Mouse (Mus musculus) forebrain, embryonic 11.5 days (tissue): ENCODE results near the gene Gpr35. TPM values are rescaled to one million over a fixed set of nuclear protein-coding genes. Genes with fewer than 3 reads are reported as not detected.

Experiments used
- ATAC-seq: fragments of 200-750 bp; cut with Nextera tagmentation; replicated peaks from 2 replicates; pipeline ENCODE4 v1.8.0; 2017; ENCODE audit warnings: moderate TSS enrichment; ENCODE audit not compliant: low FRiP score
- DNase-seq: peaks from one replicate; pipeline ENCODE4 v3.0.0-alpha.2; 2017; ENCODE audit warnings: low spot score
- H3K27ac ChIP-seq: fragments of 300-500 bp; sonication (generic); 2 replicates; pipeline ENCODE4 v1.5.1; 2014; ENCODE audit warnings: low read depth, low read length
- H3K27me3 ChIP-seq: fragments of 300-500 bp; sonication (generic); 2 replicates; pipeline ENCODE4 v1.6.1; 2014; ENCODE audit warnings: mild to moderate bottlenecking, low read length, mixed read lengths; ENCODE audit not compliant: control insufficient read depth, insufficient read depth
- H3K36me3 ChIP-seq: fragments of 300-500 bp; sonication (generic); 2 replicates; pipeline ENCODE4 v1.6.1; 2014; ENCODE audit warnings: mild to moderate bottlenecking, low read length, moderate library complexity, mixed read lengths; ENCODE audit not compliant: control insufficient read depth, insufficient read depth
- H3K4me1 ChIP-seq: fragments of 300-500 bp; sonication (generic); replicated peaks from 2 replicates; pipeline ENCODE4 v1.6.1; 2014; ENCODE audit warnings: low read length, mixed read lengths; ENCODE audit not compliant: control insufficient read depth, insufficient read depth
- H3K4me2 ChIP-seq: fragments of 300-500 bp; sonication (generic); 2 replicates; pipeline ENCODE4 v1.6.1; 2014; ENCODE audit warnings: low read depth, mild to moderate bottlenecking, low read length, moderate library complexity, mixed read lengths; ENCODE audit not compliant: severe bottlenecking
- H3K4me3 ChIP-seq: fragments of 300-500 bp; sonication (generic); 2 replicates; pipeline ENCODE4 v1.5.1; 2014; ENCODE audit warnings: low read depth, low read length
- H3K9ac ChIP-seq: fragments of 300-500 bp; sonication (generic); 2 replicates; pipeline ENCODE4 v1.6.1; 2014; ENCODE audit warnings: low read length
- H3K9me3 ChIP-seq: fragments of 300-500 bp; sonication (generic); 2 replicates; pipeline ENCODE4 v1.6.1; 2016; ENCODE audit warnings: low read length, mixed read lengths; ENCODE audit not compliant: control insufficient read depth
- WGBS: fragments of 180-500 bp; shearing (Covaris S2); extraction: QIAGEN DNeasy Blood & Tissue Kit; methylation state at CpG from one replicate; pipeline ENCODE4 v1.1.7; 2014; 5-methylcytosine and 5-hydroxymethylcytosine counted together
- polyA plus RNA-seq: library from polyadenylated mRNA; unstranded; fragments of >200 nt; fragmentation: Nextera tagmentation; extraction: Ambion mirVana; gene quantifications from 2 replicates; pipeline ENCODE4 v1.2.1, GENCODE M21; 2014

The Gpr35 gene
- polyA plus RNA-seq, 1 experiment from 2014 or later = 0.16 TPM

DNA sequence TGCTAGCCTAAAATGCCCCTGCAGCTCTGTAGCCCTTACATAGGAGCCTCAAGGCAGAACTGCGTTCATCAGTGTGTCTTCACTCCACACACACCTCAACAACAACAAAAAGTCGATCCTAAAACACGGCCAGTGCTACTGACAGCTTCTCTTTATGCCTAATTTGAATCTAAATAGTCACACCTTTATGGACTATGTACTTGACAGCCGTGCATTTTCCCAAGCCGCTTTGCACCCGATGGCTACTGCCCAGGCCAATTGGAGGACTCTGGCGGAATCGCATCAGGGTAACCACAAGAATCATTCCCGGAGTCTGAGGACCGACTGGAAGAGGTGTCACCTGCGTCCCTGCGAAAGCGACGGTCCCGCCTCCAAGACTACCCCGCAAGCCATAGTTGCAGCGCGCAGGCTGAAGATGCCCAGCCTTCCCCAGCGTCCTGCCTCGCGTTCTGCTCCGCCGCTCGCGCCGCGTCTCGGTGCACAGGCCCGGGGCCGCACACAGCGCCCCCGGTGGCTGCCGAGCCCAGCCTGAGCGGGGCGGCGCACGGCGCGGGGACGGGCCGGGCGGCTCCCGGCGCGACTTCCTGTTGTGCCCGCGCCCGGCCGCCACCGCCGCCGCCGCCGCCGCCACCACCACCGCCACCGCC, 40.3 kb upstream of the Gpr35 start, which contains the start of gene Rnpepl1:
Gene Rnpepl1 (plus strand): TSS at position 545 of the 647 bp plus-strand sequence.
- H3K9me3 ChIP-seq = no peaks in the 10 kb centered on the region
- H3K4me1 ChIP-seq = peaks cover 20% of the 10 kb centered on the region
- ATAC-seq = peak; percentile 74
- WGBS = under 1% methylated on average over 49 of the region's 57 CpGs
- peak within 1 kb of the TSS; percentile 69 for H3K9ac ChIP-seq
- H3K4me2 ChIP-seq = peak within 1 kb of the TSS; percentile 88
- peak within 1 kb of the TSS; percentile 77 for H3K27ac ChIP-seq
- no peaks in the 10 kb centered on the region; the same call in 1 of the 2 replicates for H3K36me3 ChIP-seq
- peak; percentile 86 for DNase-seq
- H3K27me3 ChIP-seq = no peaks in the 10 kb centered on the region
- H3K4me3 ChIP-seq = peak within 1 kb of the TSS; percentile 82

- Histone ChIP-seq H3K36me3 (no peaks in the 10 kb centered on the region; the same call in 1 of the 2 replicates), H3K4me3 (peak overlapping the region; percentile 82), H3K9me3 (no peaks in the 10 kb centered on the region), H3K4me2 (peak overlapping the region; percentile 88), H3K27me3 (no peaks in the 10 kb centered on the region), H3K4me1 (peaks cover 20% of the 10 kb centered on the region), H3K27ac (peak overlapping the region; percentile 77), H3K9ac (peak overlapping the region; percentile 69)
- DNase-seq (no peak), ATAC-seq (peak; percentile 27)
- 1% methylated on average over 72 of the region's 85 CpGs for WGBS
Observed at GRCm38 (mm10) chr1:92910925-92911720, 39.5 kb upstream of the Gpr35 start.

DNA sequence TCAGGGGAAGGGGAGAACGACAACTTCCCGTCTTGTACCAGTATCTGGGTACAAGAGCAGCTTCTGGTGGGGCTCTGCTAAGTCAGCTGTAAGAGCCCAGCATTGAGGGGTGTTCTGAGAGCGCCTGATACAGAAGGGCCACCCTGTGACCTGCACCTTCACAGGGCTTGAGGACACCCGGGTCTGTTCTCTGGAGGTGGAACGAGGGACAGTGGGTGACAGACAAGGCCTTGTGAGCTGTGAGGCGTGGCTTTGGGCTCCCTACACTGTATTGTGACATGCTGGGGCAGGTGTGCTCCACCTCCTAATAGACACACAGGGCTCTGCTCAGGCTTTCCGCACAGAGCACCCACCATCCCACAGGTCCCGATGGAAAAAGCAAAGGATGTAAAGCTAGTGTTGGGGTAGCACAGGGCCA, 38.9 kb upstream of the Gpr35 start:
- Histone ChIP-seq H3K27ac (no peak overlapping the region), H3K9ac (peak overlapping the region; percentile 69), H3K36me3 (no peaks in the 10 kb centered on the region; the same call in 1 of the 2 replicates), H3K4me2 (peak overlapping the region; percentile 88), H3K9me3 (no peaks in the 10 kb centered on the region), H3K27me3 (no peaks in the 10 kb centered on the region), H3K4me1 (peaks cover 20% of the 10 kb centered on the region), H3K4me3 (peak overlapping the region; percentile 82)
- WGBS = 46% methylated on average over 8 of the region's 8 CpGs
- DNase-seq (no peak), ATAC-seq (no peak)

- Histone ChIP-seq H3K4me3 (no peak overlapping the region), H3K4me1 (peaks cover 20% of the 10 kb centered on the region), H3K9ac (no peak overlapping the region), H3K9me3 (no peaks in the 10 kb centered on the region), H3K27ac (no peak overlapping the region), H3K27me3 (no peaks in the 10 kb centered on the region), H3K4me2 (peak overlapping the region; percentile 88), H3K36me3 (no peaks in the 10 kb centered on the region; the same call in 1 of the 2 replicates)
- ATAC-seq (no peak), DNase-seq (no peak)
- WGBS = 53% methylated on average over 1 of the region's 1 CpGs
Observed at GRCm38 (mm10) chr1:92912286-92912685, 38.4 kb upstream of the Gpr35 start.

- ATAC-seq (no peak), DNase-seq (no peak)
- Histone ChIP-seq H3K9me3 (no peaks in the 10 kb centered on the region), H3K27ac (no peak overlapping the region), H3K4me1 (peaks cover 15% of the 10 kb centered on the region), H3K4me2 (no peak overlapping the region), H3K36me3 (peaks cover 9% of the 10 kb centered on the region), H3K27me3 (no peaks in the 10 kb centered on the region), H3K4me3 (no peak overlapping the region), H3K9ac (no peak overlapping the region)
- WGBS = 85% methylated on average over 4 of the region's 4 CpGs
Observed at GRCm38 (mm10) chr1:92914239-92914638, 36.4 kb upstream of the Gpr35 start.

- no peak for ATAC-seq
- DNase-seq = no peak
- no peak overlapping the region for H3K27ac ChIP-seq
- no peak overlapping the region for H3K9ac ChIP-seq
- H3K4me3 ChIP-seq = no peak overlapping the region
- H3K9me3 ChIP-seq = no peaks in the 10 kb centered on the region
- 92% methylated on average over 11 of the region's 11 CpGs for WGBS
- H3K4me1 ChIP-seq = peaks cover 11% of the 10 kb centered on the region
- H3K36me3 ChIP-seq = peaks cover 14% of the 10 kb centered on the region
- H3K4me2 ChIP-seq = no peak overlapping the region
- H3K27me3 ChIP-seq = no peaks in the 10 kb centered on the region
Observed at GRCm38 (mm10) chr1:92914993-92915392, 35.7 kb upstream of the Gpr35 start.

DNA sequence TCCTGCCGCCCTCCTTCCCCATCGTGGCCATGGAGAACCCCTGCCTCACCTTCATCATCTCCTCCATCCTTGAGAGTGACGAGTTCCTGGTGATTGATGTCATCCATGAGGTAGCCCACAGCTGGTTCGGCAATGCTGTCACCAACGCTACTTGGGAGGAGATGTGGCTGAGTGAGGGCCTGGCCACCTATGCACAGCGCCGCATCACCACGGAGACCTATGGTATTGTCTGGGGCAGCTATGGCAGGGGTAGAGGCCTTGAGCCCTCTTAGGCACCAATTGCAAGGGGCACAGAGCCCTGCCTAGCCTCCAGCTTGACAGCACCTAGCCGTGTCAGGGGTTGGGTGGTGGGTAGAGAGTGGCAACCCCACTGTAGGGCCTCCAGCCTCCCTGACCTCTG, 33.9 kb upstream of the Gpr35 start:
- 93% methylated on average over 9 of the region's 9 CpGs for WGBS
- DNase-seq (no peak), ATAC-seq (no peak)
- no peaks in the 10 kb centered on the region for H3K9me3 ChIP-seq
- peaks cover 4% of the 10 kb centered on the region for H3K4me1 ChIP-seq
- no peak overlapping the region for H3K4me2 ChIP-seq
- H3K9ac ChIP-seq = no peak overlapping the region
- H3K4me3 ChIP-seq = no peak overlapping the region
- H3K27ac ChIP-seq = no peak overlapping the region
- H3K36me3 ChIP-seq = peaks cover 14% of the 10 kb centered on the region
- H3K27me3 ChIP-seq = no peaks in the 10 kb centered on the region

GRCm38 (mm10) chr1:92919151-92919550, 31.5 kb upstream of the Gpr35 start:
- Histone ChIP-seq H3K27ac (no peak overlapping the region), H3K9ac (no peak overlapping the region), H3K4me2 (no peak overlapping the region), H3K4me1 (no peaks in the 10 kb centered on the region), H3K27me3 (no peaks in the 10 kb centered on the region), H3K36me3 (peaks cover 14% of the 10 kb centered on the region), H3K4me3 (no peak overlapping the region), H3K9me3 (no peaks in the 10 kb centered on the region)
- WGBS = 97% methylated on average over 11 of the region's 11 CpGs
- no peak for DNase-seq
- no peak for ATAC-seq
